ENCODE assay signal across 9 mouse cellular contexts in the genomic region with DNA sequence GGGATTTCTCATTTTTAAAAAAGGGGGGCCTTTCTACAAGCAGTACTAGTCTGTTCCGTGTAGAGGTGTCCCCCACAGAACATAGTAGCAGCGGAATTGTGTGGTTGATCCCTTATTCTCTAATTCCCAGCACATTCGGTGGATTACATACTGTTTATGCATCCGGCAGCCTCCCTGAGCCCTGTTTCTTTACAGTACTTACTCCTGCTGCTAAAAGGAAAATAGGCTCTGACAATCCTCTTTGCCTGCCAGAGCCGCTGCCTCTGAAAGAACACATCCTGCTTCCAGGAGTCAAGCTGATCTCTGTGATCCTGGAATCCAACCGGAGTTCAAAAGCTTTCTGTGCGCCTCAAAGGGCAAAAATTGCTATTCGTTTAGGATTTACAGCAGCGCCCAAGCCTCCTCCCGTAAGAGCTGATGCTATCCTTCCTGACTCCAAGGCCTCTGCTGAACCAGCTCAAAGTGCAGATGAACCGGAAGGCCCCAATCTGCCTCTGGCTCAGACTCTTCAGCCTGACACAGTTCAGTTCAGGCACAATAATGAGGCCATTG.
DNase-seq lines count a peak whose midpoint lies in the region; ATAC-seq and TF ChIP-seq lines count a peak whose summit lies in the region.
"Had no signal": no experiment of that assay in that cellular context is flagged by ENCODE, and none has a peak within 500 bp of the region (broad histone marks: within the 10 kb centered on the region; RNA-seq: fewer than 3 reads in every experiment).

No protein-coding gene starts in this region.

- H3K9me3 ChIP-seq in lung, embryonic 14.5 days (ENCODE audit: low read depth, low read length), result no peaks in the 10 kb centered on the region
- H3K9me3 ChIP-seq in embryonic facial prominence, embryonic 15.5 days (replicated peaks), result no peaks in the 10 kb centered on the region
- no peaks in the 10 kb centered on the region for H3K9me3 ChIP-seq in kidney, postnatal 0 days (replicated peaks; ENCODE audit: low read length)
- H3K9me3 ChIP-seq in limb, embryonic 15.5 days, result no peaks in the 10 kb centered on the region
- H3K9me3 ChIP-seq in stomach, embryonic 14.5 days (ENCODE audit: control insufficient read depth, low read depth, low read length), result no peaks in the 10 kb centered on the region
- H3K9me3 ChIP-seq: heart, embryonic 15.5 days had no signal

- no peak overlapping the region for H3K27ac ChIP-seq in lung, embryonic 14.5 days (ENCODE audit: low read depth)
- no peak overlapping the region for H3K27ac ChIP-seq in embryonic facial prominence, embryonic 15.5 days (replicated peaks)
- peak overlapping the region; percentile 60 for H3K27ac ChIP-seq in kidney, postnatal 0 days
- H3K27ac ChIP-seq in limb, embryonic 15.5 days, result no peak overlapping the region
- peak overlapping the region; percentile 17; the same call in 1 of the 2 replicates for H3K27ac ChIP-seq in stomach, embryonic 14.5 days (ENCODE audit: low read length)
- H3K27ac ChIP-seq: heart, embryonic 15.5 days had no signal

- H3K4me3 ChIP-seq in lung, embryonic 14.5 days (ENCODE audit: low read depth, low read length), result no peak overlapping the region
- no peak overlapping the region for H3K4me3 ChIP-seq in lung, adult 2 months (replicated peaks; ENCODE audit: extremely low read depth, low read depth, low read length)
- H3K4me3 ChIP-seq in embryonic facial prominence, embryonic 15.5 days (replicated peaks), result no peak overlapping the region
- no peak overlapping the region for H3K4me3 ChIP-seq in kidney, postnatal 0 days (replicated peaks; ENCODE audit: low read depth, low read length)
- H3K4me3 ChIP-seq in limb, embryonic 15.5 days, result no peak overlapping the region
- H3K4me3 ChIP-seq in stomach, embryonic 14.5 days (ENCODE audit: low read depth, low read length), result no peak overlapping the region
- H3K4me3 ChIP-seq: heart, embryonic 15.5 days had no signal

- intact Hi-C loops in heart, postnatal 14 days (cut with DNase I), result no loop called here

- no peaks in the 10 kb centered on the region for H3K27me3 ChIP-seq in lung, embryonic 14.5 days (ENCODE audit: insufficient read depth, low read length)
- H3K27me3 ChIP-seq in embryonic facial prominence, embryonic 15.5 days, result no peaks in the 10 kb centered on the region
- H3K27me3 ChIP-seq in kidney, postnatal 0 days (ENCODE audit: insufficient read depth, low read length), result no peaks in the 10 kb centered on the region
- H3K27me3 ChIP-seq in limb, embryonic 15.5 days, result no peaks in the 10 kb centered on the region
- no peaks in the 10 kb centered on the region for H3K27me3 ChIP-seq in stomach, embryonic 14.5 days (ENCODE audit: control insufficient read depth, insufficient read depth, low read length)
- H3K27me3 ChIP-seq: heart, embryonic 15.5 days had no signal

- no peaks in the 10 kb centered on the region for H3K4me1 ChIP-seq in lung, embryonic 14.5 days (ENCODE audit: insufficient read depth)
- no peaks in the 10 kb centered on the region for H3K4me1 ChIP-seq in lung, adult 2 months (ENCODE audit: control insufficient read depth, insufficient read depth, low read length)
- H3K4me1 ChIP-seq in embryonic facial prominence, embryonic 15.5 days, result no peaks in the 10 kb centered on the region
- no peaks in the 10 kb centered on the region for H3K4me1 ChIP-seq in kidney, postnatal 0 days (replicated peaks; ENCODE audit: insufficient read depth, low read length)
- H3K4me1 ChIP-seq in limb, embryonic 15.5 days, result peaks cover 7% of the 10 kb centered on the region; the same call in 1 of the 2 replicates
- no peaks in the 10 kb centered on the region for H3K4me1 ChIP-seq in stomach, embryonic 14.5 days (ENCODE audit: control insufficient read depth, insufficient read depth, low read length)
- H3K4me1 ChIP-seq: heart, embryonic 15.5 days had no signal

- H3K4me2 ChIP-seq in lung, embryonic 14.5 days, result no peak overlapping the region
- H3K4me2 ChIP-seq in embryonic facial prominence, embryonic 15.5 days (replicated peaks), result 0 out of 2 replicates have a peak overlapping the region, but pooled peaks have one; percentile 15
- H3K4me2 ChIP-seq in kidney, postnatal 0 days (ENCODE audit: low read length), result peak overlapping the region; percentile 15; the same call in 1 of the 2 replicates
- 0 out of 2 replicates have a peak overlapping the region, but pooled peaks have one; percentile 20 for H3K4me2 ChIP-seq in limb, embryonic 15.5 days
- no peak overlapping the region for H3K4me2 ChIP-seq in stomach, embryonic 14.5 days (replicated peaks; ENCODE audit: low read depth, low read length)
- H3K4me2 ChIP-seq: heart, embryonic 15.5 days had no signal

- ATAC-seq in lung, embryonic 14.5 days (ENCODE audit: insufficient read depth), result no peak
- ATAC-seq in embryonic facial prominence, embryonic 15.5 days (ENCODE audit: insufficient number of reproducible peaks, low FRiP score, low TSS enrichment, low read depth), result no peak
- no peak for ATAC-seq in kidney, postnatal 0 days (replicated peaks; ENCODE audit: low FRiP score, low read depth)
- ATAC-seq in limb, embryonic 15.5 days (ENCODE audit: insufficient number of reproducible peaks, low FRiP score, low TSS enrichment, low read depth), result no peak
- no peak for ATAC-seq in stomach, embryonic 14.5 days (ENCODE audit: insufficient number of reproducible peaks, insufficient read depth, low FRiP score, low read depth)
- ATAC-seq in monocyte, adult 5-6 weeks (replicated peaks; ENCODE audit: insufficient number of reproducible peaks, low FRiP score, low TSS enrichment, poor library complexity, severe bottlenecking), result no peak

- no peak overlapping the region for H3K9ac ChIP-seq in lung, embryonic 14.5 days
- H3K9ac ChIP-seq in embryonic facial prominence, embryonic 15.5 days, result no peak overlapping the region
- no peak overlapping the region for H3K9ac ChIP-seq in kidney, postnatal 0 days (ENCODE audit: low read depth, low read length)
- no peak overlapping the region for H3K9ac ChIP-seq in limb, embryonic 15.5 days
- no peak overlapping the region for H3K9ac ChIP-seq in stomach, embryonic 14.5 days (replicated peaks; ENCODE audit: low read depth, low read length)
- H3K9ac ChIP-seq: heart, embryonic 15.5 days had no signal

- peak; percentile 7 for DNase-seq in lung, embryonic 14.5 days
- no peak for DNase-seq in lung, adult 2 months
- DNase-seq in kidney, postnatal 0 days (ENCODE audit: low spot score), result peak; percentile 72
- no peak for DNase-seq in heart, postnatal 14 days

- no peak for TF ChIP-seq CTCF in lung, embryonic 14.5 days (IDR thresholded peaks at IDR 0.05; ENCODE audit: low read depth)
- TF ChIP-seq CTCF in lung, adult 2 months (IDR thresholded peaks at IDR 0.05; ENCODE audit: insufficient read depth, low read length), result no peak
- no peak for TF ChIP-seq CTCF in kidney, postnatal 0 days (IDR thresholded peaks at IDR 0.05; ENCODE audit: low read depth)

- WGBS in lung, embryonic 14.5 days, result 40% methylated on average over 11 of the region's 11 CpGs
- 46% methylated on average over 11 of the region's 11 CpGs for WGBS in lung, adult 2 months
- 8% methylated on average over 11 of the region's 11 CpGs for WGBS in embryonic facial prominence, embryonic 15.5 days
- WGBS in kidney, postnatal 0 days, result 15% methylated on average over 11 of the region's 11 CpGs
- WGBS in limb, embryonic 15.5 days, result 17% methylated on average over 11 of the region's 11 CpGs
- 26% methylated on average over 11 of the region's 11 CpGs for WGBS in stomach, embryonic 14.5 days

- H3K36me3 ChIP-seq in lung, embryonic 14.5 days (ENCODE audit: insufficient read depth), result no peaks in the 10 kb centered on the region
- H3K36me3 ChIP-seq in embryonic facial prominence, embryonic 15.5 days, result no peaks in the 10 kb centered on the region
- H3K36me3 ChIP-seq in kidney, postnatal 0 days (ENCODE audit: insufficient read depth, low read length), result no peaks in the 10 kb centered on the region
- H3K36me3 ChIP-seq in limb, embryonic 15.5 days, result no peaks in the 10 kb centered on the region
- H3K36me3 ChIP-seq in stomach, embryonic 14.5 days (ENCODE audit: control insufficient read depth, insufficient read depth, low read length), result no peaks in the 10 kb centered on the region
- H3K36me3 ChIP-seq: heart, embryonic 15.5 days had no signal

- no peak for TF ChIP-seq POLR2A in lung, adult 2 months (IDR thresholded peaks at IDR 0.05; ENCODE audit: borderline replicate concordance, extremely low read depth, low read depth, low read length)

Comparison
In these comparisons a context has a peak if more than half of its experiments do, and no peak if none do; other contexts are left out.
1. DNase-seq: peak in lung, embryonic 14.5 days (single experiment) and kidney, postnatal 0 days (single experiment); none in lung, adult 2 months (single experiment) and heart, postnatal 14 days (0 of 2).
2. H3K27ac ChIP-seq: peak in kidney, postnatal 0 days (single experiment) and stomach, embryonic 14.5 days (single experiment); none in lung, embryonic 14.5 days (single experiment), embryonic facial prominence, embryonic 15.5 days (single experiment) and limb, embryonic 15.5 days (single experiment).
3. H3K4me2 ChIP-seq: peak in embryonic facial prominence, embryonic 15.5 days (single experiment), kidney, postnatal 0 days (single experiment) and limb, embryonic 15.5 days (single experiment); none in lung, embryonic 14.5 days (single experiment) and stomach, embryonic 14.5 days (single experiment).